Mouse (Mus musculus) Patski (cell line): ENCODE data around the gene Dnpep. TPM values are rescaled to one million over a fixed set of nuclear protein-coding genes. Genes with fewer than 3 reads are reported as not detected.

ENCODE experiments used
- ATAC-seq: fragments of 100-300 bp; one replicate; pipeline ENCODE4 v1.8.0; 2021
- CTCF ChIA-PET: fragments of 350-600 bp; sonication (Branson Sonifier 250); formaldehyde crosslinking; loops from one replicate; lab custom pipeline; 2022; ENCODE audit warnings: inconsistent platforms; lab: Charles Lee
- POLR2A ChIA-PET: fragments of 350-600 bp; sonication (Branson Sonifier 250); formaldehyde crosslinking; loops from one replicate; lab custom pipeline; 2022; ENCODE audit warnings: antibody characterized with exemption, inconsistent platforms; lab: Charles Lee
- DNase-seq: peaks from one replicate; pipeline ENCODE4 v3.0.0-alpha.2; 2011; ENCODE audit warnings: low read depth, low spot score
- H3K27me3 ChIP-seq: fragments of 371-371 bp; one replicate; pipeline ENCODE4 v1.5.1; 2021
- CTCF ChIP-seq: fragments of 100-300 bp; IDR thresholded peaks from one replicate; pipeline ENCODE4 v1.5.1; 2021
- in situ Hi-C: fragments of 300-500 bp; cut with MboI; formaldehyde crosslinking; loops from 3 replicates; pipeline ENCODE4 v1.11.1; 2018; ENCODE audit warnings: low pct_unique_long_range_greater_than_20kb, mixed read lengths
- polyA plus RNA-seq: library from polyadenylated mRNA; unstranded; gene quantifications from one replicate; pipeline ENCODE4 v1.2.3, GENCODE M21; 2021

Gene Dnpep
- 151 TPM for polyA plus RNA-seq

- ATAC-seq (peak; percentile 93), DNase-seq (peak; percentile 99)
- ChIA-PET CTCF (interaction anchor here (1.6 to 2.5 kb wide), 3 partner anchors 12 to 150 kb away, joined by 5 to 22 read pairs (median 7); no protein-coding TSS in a partner anchor), POLR2A (interaction anchor here (0.8 kb wide), 1 partner anchor 148 kb away, joined by 4 read pairs; no protein-coding TSS in a partner anchor)
- no peak for TF ChIP-seq CTCF
- H3K27me3 ChIP-seq = no peaks in the 10 kb centered on the region
- in situ Hi-C loops = no loop called here
Measured at GRCm38 (mm10) chr1:75317241-75318201, at the start of gene Dnpep. TSS of gene Dnpep (minus strand) at chr1:75317990.

GRCm38 (mm10) chr1:75365510-75366137 is 47.8 kb upstream of the Dnpep start:
- TF ChIP-seq CTCF = no peak
- DNase-seq (no peak), ATAC-seq (no peak)
- in situ Hi-C loops = no loop called here
- no peaks in the 10 kb centered on the region for H3K27me3 ChIP-seq
- ChIA-PET POLR2A (interaction anchor here (0.6 kb wide), 1 partner anchor 62 kb away, joined by 3 read pairs; no protein-coding TSS in a partner anchor), CTCF (no interaction called here)

DNA sequence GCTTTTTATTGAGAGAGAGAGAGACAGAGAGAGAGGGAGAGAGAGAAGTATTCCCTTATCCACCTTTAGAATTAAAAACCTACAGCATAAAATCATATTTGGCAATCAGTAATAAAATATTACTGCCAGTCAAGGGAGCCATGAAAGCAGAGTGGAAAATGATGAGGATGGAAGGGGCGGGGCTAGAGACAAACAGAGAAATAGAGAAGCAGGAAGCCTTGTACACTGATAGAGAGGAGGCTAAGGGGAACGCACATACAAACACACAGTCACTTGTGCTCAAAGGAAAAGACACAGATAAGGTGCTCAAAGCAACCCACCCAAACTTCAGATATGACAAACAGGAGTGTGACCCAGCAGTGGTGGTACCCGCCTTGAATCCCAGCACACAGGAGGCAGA is 46.1 kb upstream of the Dnpep start:
- no peak for DNase-seq
- CTCF ChIA-PET = no interaction called here
- in situ Hi-C loops = no loop called here

GRCm38 (mm10) chr1:75361750-75362149 is 44.0 kb upstream of the Dnpep start:
- ATAC-seq = no peak
- H3K27me3 ChIP-seq = no peaks in the 10 kb centered on the region
- TF ChIP-seq CTCF = no peak

More for the DNA sequence above, 46.1 kb upstream of the Dnpep start:
- no peaks in the 10 kb centered on the region for H3K27me3 ChIP-seq
- ATAC-seq = no peak
- POLR2A ChIA-PET = no interaction called here
- no peak for TF ChIP-seq CTCF

GRCm38 (mm10) chr1:75361123-75361522 is 43.3 kb upstream of the Dnpep start:
- POLR2A ChIA-PET = no interaction called here
- CTCF ChIA-PET = interaction anchor here (1.2 kb wide), 1 partner anchor 18 kb away, joined by 5 read pairs; no protein-coding TSS in a partner anchor
- no peaks in the 10 kb centered on the region for H3K27me3 ChIP-seq
- TF ChIP-seq CTCF = no peak
- ATAC-seq (no peak), DNase-seq (no peak)
- in situ Hi-C loops = no loop called here

More at GRCm38 (mm10) chr1:75361750-75362149, 44.0 kb upstream of the Dnpep start:
- in situ Hi-C loops = no loop called here
- no peak for DNase-seq
- POLR2A ChIA-PET = no interaction called here
- CTCF ChIA-PET = no interaction called here

- DNase-seq = no peak
- no peak for ATAC-seq
- POLR2A ChIA-PET = no interaction called here
- no peaks in the 10 kb centered on the region for H3K27me3 ChIP-seq
- CTCF ChIA-PET = interaction anchor here (1.2 to 1.8 kb wide), 2 partner anchors 10 to 17 kb away, joined by 4 to 5 read pairs; no protein-coding TSS in a partner anchor
- no peak for TF ChIP-seq CTCF
- in situ Hi-C loops = no loop called here
Measured at GRCm38 (mm10) chr1:75360112-75361031, 42.6 kb upstream of the Dnpep start, which contains the start of gene Des. TSS of gene Des (plus strand) at chr1:75360329.

GRCm38 (mm10) chr1:75359346-75359745 is 41.6 kb upstream of the Dnpep start:
- no peak for ATAC-seq
- TF ChIP-seq CTCF = no peak
- CTCF ChIA-PET = interaction anchor here (0.7 to 3.0 kb wide), 5 partner anchors 11 to 104 kb away, joined by 3 to 14 read pairs (median 4); no protein-coding TSS in a partner anchor
- in situ Hi-C loops = no loop called here
- POLR2A ChIA-PET = interaction anchor here (0.6 kb wide), 1 partner anchor 93 kb away, joined by 3 read pairs; no protein-coding TSS in a partner anchor
- DNase-seq = no peak
- H3K27me3 ChIP-seq = no peaks in the 10 kb centered on the region

DNA sequence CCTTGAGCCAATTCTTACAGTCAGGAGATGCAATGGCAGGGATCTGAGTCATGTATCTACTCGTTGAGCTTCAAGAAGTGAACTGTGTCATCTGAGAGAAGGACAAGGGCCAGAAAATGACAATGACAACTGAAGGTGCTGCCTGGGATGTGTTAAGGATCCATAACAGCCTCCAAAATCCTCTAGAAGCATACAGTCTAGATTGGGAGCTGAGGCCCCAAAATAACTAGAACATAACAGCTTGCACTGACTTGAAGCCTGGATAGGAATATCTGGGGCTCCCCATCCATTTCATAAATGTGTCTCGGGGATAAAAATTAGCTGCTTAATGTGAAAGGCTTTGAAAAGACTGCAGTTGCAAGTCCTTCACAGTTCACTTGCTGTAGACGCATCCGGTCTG is 40.2 kb upstream of the Dnpep start:
- ATAC-seq (no peak), DNase-seq (no peak)
- TF ChIP-seq CTCF = no peak
- in situ Hi-C loops = no loop called here
- ChIA-PET POLR2A (no interaction called here), CTCF (interaction anchor here (1.3 to 3.0 kb wide), 3 partner anchors 14 to 105 kb away, joined by 3 to 14 read pairs (median 4); no protein-coding TSS in a partner anchor)
- no peaks in the 10 kb centered on the region for H3K27me3 ChIP-seq

DNA sequence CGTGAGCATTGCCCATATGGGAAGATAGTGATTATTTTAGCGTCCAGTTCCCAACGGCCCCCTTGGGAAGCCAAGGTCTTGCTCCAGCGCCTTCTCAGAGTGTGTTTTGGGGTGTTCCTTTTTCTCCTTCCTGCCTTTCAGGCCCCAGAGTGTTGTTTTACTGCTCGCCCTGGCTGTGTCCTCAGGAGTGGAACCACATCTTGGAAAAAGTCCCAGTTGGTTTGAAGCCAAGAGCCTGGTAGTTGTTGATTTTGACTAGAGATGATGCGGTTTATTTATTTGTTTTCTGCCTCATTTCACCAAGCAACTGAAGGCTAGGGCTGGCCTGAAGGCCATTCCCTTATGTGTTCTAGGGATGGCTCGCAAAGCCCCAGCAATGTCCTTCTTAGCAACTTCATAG is 39.5 kb upstream of the Dnpep start:
- H3K27me3 ChIP-seq = no peaks in the 10 kb centered on the region
- ChIA-PET CTCF (interaction anchor here (1.1 to 3.0 kb wide), 3 partner anchors 14 to 89 kb away, joined by 3 to 14 read pairs (median 6); partner anchors contain the start of gene Gmppa), POLR2A (interaction anchor here (0.9 kb wide), 1 partner anchor 24 kb away, joined by 3 read pairs; no protein-coding TSS in a partner anchor)
- DNase-seq (peak; percentile 71), ATAC-seq (peak; percentile 46)
- in situ Hi-C loops = no loop called here
- TF ChIP-seq CTCF = no peak
